Mouse (Mus musculus): ENCODE measurements around the gene Nfam1. TPM values are rescaled to one million over a fixed set of nuclear protein-coding genes. Genes with fewer than 3 reads are reported as not detected.

The Nfam1 gene
- polyA plus RNA-seq, 1 experiment from 2014 or later = 6.5 TPM

- TF ChIP-seq CTCF (IDR thresholded peaks at IDR 0.05) (no peak), EP300 (IDR thresholded peaks at IDR 0.05) (no peak)
- Histone ChIP-seq H3K4me1 (ENCODE audit: insufficient read depth, low read depth, low read length) (peaks cover 6% of the 10 kb centered on the region; the same call in 1 of the 2 replicates), H3K9ac (replicated peaks; ENCODE audit: low read depth) (no peak overlapping the region), H3K36me3 (ENCODE audit: insufficient read depth, low read length) (no peaks in the 10 kb centered on the region), H3K9me3 (ENCODE audit: low read length) (no peaks in the 10 kb centered on the region), H3K27ac (ENCODE audit: low read length) (no peak overlapping the region), H3K4me3 (ENCODE audit: low read depth, low read length) (no peak overlapping the region), H3K27me3 (replicated peaks; ENCODE audit: insufficient read depth, low read length) (no peaks in the 10 kb centered on the region), H3K4me2 (replicated peaks; ENCODE audit: low read depth, low read length) (no peak overlapping the region)
- DNase-seq (ENCODE audit: low spot score) = no peak
- ATAC-seq = no peak
- WGBS = 33% methylated on average over 15 of the region's 15 CpGs
Observed at GRCm38 (mm10) chr15:83007346-83007920, 25.7 kb downstream of the Nfam1 start.

GRCm38 (mm10) chr15:83002665-83003548 is 30.2 kb downstream of the Nfam1 start:
- TF ChIP-seq EP300 (IDR thresholded peaks at IDR 0.05) (no peak), CTCF (IDR thresholded peaks at IDR 0.05) (no peak)
- H3K27me3 ChIP-seq (replicated peaks; ENCODE audit: insufficient read depth, low read length) = no peaks in the 10 kb centered on the region
- H3K36me3 ChIP-seq (ENCODE audit: insufficient read depth, low read length) = no peaks in the 10 kb centered on the region
- WGBS = 45% methylated on average over 12 of the region's 12 CpGs
- no peak overlapping the region for H3K27ac ChIP-seq (ENCODE audit: low read length)
- ATAC-seq = no peak
- H3K4me3 ChIP-seq (ENCODE audit: low read depth, low read length) = no peak overlapping the region
- no peak for DNase-seq (ENCODE audit: low spot score)
- H3K9ac ChIP-seq (replicated peaks; ENCODE audit: low read depth) = no peak overlapping the region
- H3K9me3 ChIP-seq (ENCODE audit: low read length) = no peaks in the 10 kb centered on the region
- H3K4me1 ChIP-seq (ENCODE audit: insufficient read depth, low read depth, low read length) = no peaks in the 10 kb centered on the region
- H3K4me2 ChIP-seq (replicated peaks; ENCODE audit: low read depth, low read length) = no peak overlapping the region

GRCm38 (mm10) chr15:82998811-82999221 is 34.3 kb downstream of the Nfam1 start:
- no peak for ATAC-seq
- Histone ChIP-seq H3K27ac (ENCODE audit: low read length) (no peak overlapping the region), H3K4me1 (ENCODE audit: insufficient read depth, low read depth, low read length) (no peaks in the 10 kb centered on the region), H3K36me3 (ENCODE audit: insufficient read depth, low read length) (no peaks in the 10 kb centered on the region), H3K4me2 (replicated peaks; ENCODE audit: low read depth, low read length) (no peak overlapping the region), H3K9ac (replicated peaks; ENCODE audit: low read depth) (no peak overlapping the region), H3K27me3 (replicated peaks; ENCODE audit: insufficient read depth, low read length) (no peaks in the 10 kb centered on the region), H3K9me3 (ENCODE audit: low read length) (no peaks in the 10 kb centered on the region), H3K4me3 (ENCODE audit: low read depth, low read length) (no peak overlapping the region)
- no peak for TF ChIP-seq CTCF (IDR thresholded peaks at IDR 0.05)
- TF ChIP-seq EP300 (IDR thresholded peaks at IDR 0.05) = no peak
- DNase-seq (ENCODE audit: low spot score) = no peak
- WGBS = 92% methylated on average over 6 of the region's 6 CpGs

GRCm38 (mm10) chr15:82996431-82996830 is 36.7 kb downstream of the Nfam1 start:
- no peak overlapping the region for H3K4me2 ChIP-seq (replicated peaks; ENCODE audit: low read depth, low read length)
- TF ChIP-seq CTCF (IDR thresholded peaks at IDR 0.05) = no peak
- no peak for ATAC-seq
- H3K27ac ChIP-seq (ENCODE audit: low read length) = no peak overlapping the region
- no peaks in the 10 kb centered on the region for H3K27me3 ChIP-seq (replicated peaks; ENCODE audit: insufficient read depth, low read length)
- H3K9me3 ChIP-seq (ENCODE audit: low read length) = no peaks in the 10 kb centered on the region
- no peaks in the 10 kb centered on the region for H3K36me3 ChIP-seq (ENCODE audit: insufficient read depth, low read length)
- no peak overlapping the region for H3K9ac ChIP-seq (replicated peaks; ENCODE audit: low read depth)
- no peaks in the 10 kb centered on the region for H3K4me1 ChIP-seq (ENCODE audit: insufficient read depth, low read depth, low read length)
- no peak for DNase-seq (ENCODE audit: low spot score)
- no peak overlapping the region for H3K4me3 ChIP-seq (ENCODE audit: low read depth, low read length)

- H3K27ac ChIP-seq (ENCODE audit: low read length) = no peak overlapping the region
- no peak for ATAC-seq
- no peak for TF ChIP-seq EP300 (IDR thresholded peaks at IDR 0.05)
- no peak for TF ChIP-seq CTCF (IDR thresholded peaks at IDR 0.05)
- DNase-seq (ENCODE audit: low spot score) = no peak
- no peak overlapping the region for H3K4me2 ChIP-seq (replicated peaks; ENCODE audit: low read depth, low read length)
- no peak overlapping the region for H3K4me3 ChIP-seq (ENCODE audit: low read depth, low read length)
- no peak overlapping the region for H3K9ac ChIP-seq (replicated peaks; ENCODE audit: low read depth)
- no peaks in the 10 kb centered on the region for H3K9me3 ChIP-seq (ENCODE audit: low read length)
- WGBS = 59% methylated on average over 7 of the region's 7 CpGs
- no peaks in the 10 kb centered on the region for H3K27me3 ChIP-seq (replicated peaks; ENCODE audit: insufficient read depth, low read length)
- H3K4me1 ChIP-seq (ENCODE audit: insufficient read depth, low read depth, low read length) = no peaks in the 10 kb centered on the region
- H3K36me3 ChIP-seq (ENCODE audit: insufficient read depth, low read length) = no peaks in the 10 kb centered on the region
Observed at GRCm38 (mm10) chr15:82995239-82995638, 37.9 kb downstream of the Nfam1 start.

GRCm38 (mm10) chr15:82992911-82993310 is 40.2 kb downstream of the Nfam1 start:
- ATAC-seq (no peak), DNase-seq (ENCODE audit: low spot score) (no peak)
- no peak overlapping the region for H3K27ac ChIP-seq (ENCODE audit: low read length)
- no peak overlapping the region for H3K4me2 ChIP-seq (replicated peaks; ENCODE audit: low read depth, low read length)
- no peak overlapping the region for H3K9ac ChIP-seq (replicated peaks; ENCODE audit: low read depth)
- no peak overlapping the region for H3K4me3 ChIP-seq (ENCODE audit: low read depth, low read length)
- TF ChIP-seq EP300 (IDR thresholded peaks at IDR 0.05) = no peak
- TF ChIP-seq CTCF (IDR thresholded peaks at IDR 0.05) = no peak
- WGBS = 66% methylated on average over 9 of the region's 9 CpGs
- H3K9me3 ChIP-seq (ENCODE audit: low read length) = no peaks in the 10 kb centered on the region
- no peaks in the 10 kb centered on the region for H3K36me3 ChIP-seq (ENCODE audit: insufficient read depth, low read length)
- H3K27me3 ChIP-seq (replicated peaks; ENCODE audit: insufficient read depth, low read length) = peaks cover 4% of the 10 kb centered on the region; the same call in 1 of the 2 replicates
- no peaks in the 10 kb centered on the region for H3K4me1 ChIP-seq (ENCODE audit: insufficient read depth, low read depth, low read length)

Measured in lung, postnatal 0 days (tissue).